Mouse (Mus musculus) adrenal gland, adult 2 months (tissue): ENCODE results near the gene Olfr806. TPM values are rescaled to one million over a fixed set of nuclear protein-coding genes. Genes with fewer than 3 reads are reported as not detected.

Experiments
- DNase-seq: peaks from one replicate; pipeline ENCODE4 v3.0.0; 2021
- long read RNA-seq: library from polyadenylated mRNA; stranded (forward); transcript quantifications from one replicate; pipeline ENCODE4 v2.0.0, GENCODE M21; 2021
- microRNA-seq, 2 experiments: library from miRNA; unstranded; fragments of <30 nt; microRNA quantifications; one replicate each; pipeline ENCODE4 v1.2.0; 2021
- polyA plus RNA-seq: library from polyadenylated mRNA; depleted of rRNA; stranded (reverse); fragments of >200 nt; gene quantifications from 2 replicates; pipeline ENCODE4 v1.2.3, GENCODE M21; 2012; rRNA removed
- total RNA-seq, 2 experiments: library from RNA; stranded (reverse); gene quantifications; 2 replicates each; pipeline ENCODE4 v1.2.3; 2021

Olfr806 gene
- total RNA-seq, result not detected
- not detected in 2 replicates for polyA plus RNA-seq
- long read RNA-seq, result 0 reads

DNA sequence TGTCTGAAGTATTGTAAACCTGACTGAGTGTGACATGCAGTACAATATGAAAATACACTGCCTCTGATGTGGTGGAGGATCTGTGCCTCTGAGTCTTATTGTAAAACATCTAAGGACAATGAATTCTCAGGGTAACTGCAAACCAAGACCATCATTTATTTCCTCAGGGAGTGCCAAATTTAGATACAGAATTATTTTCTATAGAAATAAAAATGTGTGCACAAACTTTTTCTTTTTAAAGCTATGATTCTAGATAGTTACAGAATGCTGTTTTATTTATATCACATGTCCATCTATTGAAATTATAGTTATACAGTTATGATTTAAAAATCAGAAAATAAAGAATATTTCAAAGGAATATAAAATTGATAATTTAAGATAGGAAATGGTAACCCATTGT, at the start of gene Olfr806:
Gene Olfr806, minus strand, starts transcription at position 101 of the 400 bp plus-strand sequence.
- no peak for DNase-seq

- no peak for DNase-seq
Measured at GRCm38 (mm10) chr10:129778123-129778522, 36.4 kb upstream of the Olfr806 start.

DNA sequence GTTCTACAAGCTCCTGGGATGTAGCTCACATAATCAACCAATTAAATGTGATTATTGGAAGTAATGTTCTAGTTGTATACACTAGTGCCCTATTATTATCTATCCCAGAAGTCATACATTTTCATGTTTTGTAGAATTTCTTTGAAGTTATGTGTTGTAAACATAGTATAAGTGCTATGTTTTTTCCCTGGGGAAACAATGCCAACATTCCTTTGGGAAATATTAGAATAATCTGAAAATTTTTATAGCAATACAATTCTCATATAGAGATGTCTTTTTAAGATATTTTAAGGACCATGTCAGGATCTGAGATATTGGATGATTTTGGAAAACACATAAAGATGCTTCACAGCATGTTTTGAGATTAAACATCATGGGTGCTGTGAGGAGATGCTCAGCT, 32.6 kb upstream of the Olfr806 start, which contains the start of gene Olfr809:
Gene Olfr809, plus strand, starts transcription at position 301 of the 400 bp plus-strand sequence.
- DNase-seq, result no peak

DNA sequence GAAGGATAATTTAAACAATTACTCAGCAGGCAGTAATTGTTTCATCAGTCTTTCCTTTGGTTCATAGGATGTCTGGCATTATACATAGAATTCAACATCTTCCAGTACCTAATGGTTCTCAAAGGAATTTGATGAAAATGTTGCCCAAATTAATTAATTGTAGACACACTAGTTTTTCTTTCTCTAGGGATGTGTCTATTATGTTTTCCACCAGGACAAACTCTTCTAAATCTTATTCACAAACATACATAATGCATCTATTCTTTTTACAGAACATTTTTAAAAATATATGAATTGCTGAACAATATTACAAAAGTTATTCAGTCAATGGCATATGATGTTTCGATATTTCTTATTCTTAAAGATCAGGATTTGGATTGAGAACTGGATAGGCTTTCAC, 23.5 kb upstream of the Olfr806 start, which contains the start of gene Olfr808:
Gene Olfr808, plus strand, starts transcription at position 301 of the 400 bp plus-strand sequence.
- no peak for DNase-seq

GRCm38 (mm10) chr10:129757693-129758092, 16.0 kb upstream of the Olfr806 start, which contains the start of gene Olfr807:
TSS of gene Olfr807 (minus strand) at chr10:129757793.
- DNase-seq, result no peak

DNA sequence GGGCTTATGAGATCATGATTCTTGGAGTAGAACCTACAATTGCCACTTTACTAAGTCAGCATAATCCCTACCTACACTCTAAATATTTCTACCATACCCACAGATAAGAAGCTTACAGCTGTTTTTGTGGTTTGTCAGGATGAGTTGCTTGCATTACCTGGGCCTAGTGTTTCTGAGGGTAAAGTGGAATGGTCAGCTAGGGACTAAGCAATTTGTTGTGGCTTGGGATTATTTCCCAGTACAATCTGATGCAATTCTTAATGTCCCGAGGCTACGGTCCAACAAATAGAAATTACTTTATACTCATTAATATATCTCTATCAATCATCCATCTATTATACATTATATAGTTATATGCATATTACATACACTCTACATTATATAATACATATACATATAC, 12.4 kb downstream of the Olfr806 start, which contains the start of gene Olfr805:
Gene Olfr805, minus strand, starts transcription at position 101 of the 400 bp plus-strand sequence.
- DNase-seq, result no peak

DNA sequence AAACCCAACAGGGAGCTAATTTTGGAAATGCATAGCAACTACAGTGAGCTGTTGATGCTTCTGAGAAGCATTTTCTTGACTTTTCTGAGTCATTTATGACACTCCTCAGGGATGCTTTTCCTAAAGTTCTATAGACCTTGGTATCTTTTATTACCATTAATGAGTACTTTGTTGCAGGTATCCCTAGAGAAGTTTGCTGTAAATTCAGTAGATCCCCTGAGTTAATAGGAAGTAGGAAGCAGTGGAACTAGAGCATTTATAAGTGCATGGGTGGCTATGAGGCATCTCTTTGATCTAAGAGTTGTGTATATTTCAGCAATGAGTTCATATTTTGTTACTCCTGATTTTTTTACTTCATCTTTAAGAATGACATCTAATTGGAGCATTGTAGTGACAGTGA, 38.8 kb downstream of the Olfr806 start, which contains the start of gene Olfr804:
Gene Olfr804, plus strand, starts transcription at position 301 of the 400 bp plus-strand sequence.
- no peak for DNase-seq

- DNase-seq, result no peak
Measured at GRCm38 (mm10) chr10:129694186-129694585, 47.5 kb downstream of the Olfr806 start, which contains the start of gene Olfr803. TSS of gene Olfr803 (minus strand) at chr10:129694286.

- DNase-seq, result no peak
Measured at GRCm38 (mm10) chr10:129688069-129688468, 53.7 kb downstream of the Olfr806 start, which contains the start of gene Olfr802. TSS of gene Olfr802 (minus strand) at chr10:129688169.

Small RNAs within 50 kb of the gene (microRNA-seq; reads per million reads assigned to microRNA genes)
- 0 reads per million in 2 experiments for gene Gm24485

Other genes with a start within 250 kb of the Olfr806 start
- not detected for gene Olfr790, start 243.4 kb downstream of the Olfr806 start, total RNA-seq
- not detected in 2 replicates for gene Olfr790, start 243.4 kb downstream of the Olfr806 start, polyA plus RNA-seq
- gene Olfr791, start 220.1 kb downstream of the Olfr806 start, total RNA-seq, result not detected
- not detected in 2 replicates for gene Olfr791, start 220.1 kb downstream of the Olfr806 start, polyA plus RNA-seq
- gene Olfr792, start 202.8 kb downstream of the Olfr806 start, total RNA-seq, result not detected
- gene Olfr792, start 202.8 kb downstream of the Olfr806 start, polyA plus RNA-seq, result not detected in 2 replicates
- gene Olfr794, start 174.3 kb downstream of the Olfr806 start, total RNA-seq, result not detected
- not detected in 2 replicates for gene Olfr794, start 174.3 kb downstream of the Olfr806 start, polyA plus RNA-seq
- gene Olfr796, start 129.4 kb downstream of the Olfr806 start, total RNA-seq, result not detected
- gene Olfr796, start 129.4 kb downstream of the Olfr806 start, polyA plus RNA-seq, result not detected in 2 replicates
- not detected for gene Olfr798, start 114.0 kb downstream of the Olfr806 start, total RNA-seq
- gene Olfr798, start 114.0 kb downstream of the Olfr806 start, polyA plus RNA-seq, result not detected in 2 replicates
- not detected for gene Olfr799, start 104.4 kb downstream of the Olfr806 start, total RNA-seq
- not detected in 2 replicates for gene Olfr799, start 104.4 kb downstream of the Olfr806 start, polyA plus RNA-seq
- gene Olfr800, start 84.2 kb downstream of the Olfr806 start, total RNA-seq, result not detected
- not detected in 2 replicates for gene Olfr800, start 84.2 kb downstream of the Olfr806 start, polyA plus RNA-seq
- not detected for gene Olfr801, start 68.1 kb downstream of the Olfr806 start, total RNA-seq
- gene Olfr801, start 68.1 kb downstream of the Olfr806 start, polyA plus RNA-seq, result not detected in 2 replicates
- gene Olfr802, start 53.8 kb downstream of the Olfr806 start, total RNA-seq, result not detected
- gene Olfr802, start 53.8 kb downstream of the Olfr806 start, polyA plus RNA-seq, result not detected in 2 replicates
- gene Olfr803, start 47.6 kb downstream of the Olfr806 start, total RNA-seq, result not detected
- gene Olfr803, start 47.6 kb downstream of the Olfr806 start, polyA plus RNA-seq, result not detected in 2 replicates
- gene Olfr804, start 38.7 kb downstream of the Olfr806 start, total RNA-seq, result not detected
- gene Olfr804, start 38.7 kb downstream of the Olfr806 start, polyA plus RNA-seq, result not detected in 2 replicates
- gene Olfr805, start 12.5 kb downstream of the Olfr806 start, total RNA-seq, result not detected
- not detected in 2 replicates for gene Olfr805, start 12.5 kb downstream of the Olfr806 start, polyA plus RNA-seq
- not detected for gene Olfr807, start 15.9 kb upstream of the Olfr806 start, total RNA-seq
- not detected in 2 replicates for gene Olfr807, start 15.9 kb upstream of the Olfr806 start, polyA plus RNA-seq
- gene Olfr808, start 23.6 kb upstream of the Olfr806 start, total RNA-seq, result not detected
- gene Olfr808, start 23.6 kb upstream of the Olfr806 start, polyA plus RNA-seq, result not detected in 2 replicates
- gene Olfr809, start 32.7 kb upstream of the Olfr806 start, total RNA-seq, result not detected
- gene Olfr809, start 32.7 kb upstream of the Olfr806 start, polyA plus RNA-seq, result not detected in 2 replicates
- gene Olfr810, start 53.0 kb upstream of the Olfr806 start, total RNA-seq, result not detected
- not detected in 2 replicates for gene Olfr810, start 53.0 kb upstream of the Olfr806 start, polyA plus RNA-seq
- not detected for gene Olfr811, start 62.5 kb upstream of the Olfr806 start, total RNA-seq
- gene Olfr811, start 62.5 kb upstream of the Olfr806 start, polyA plus RNA-seq, result not detected in 2 replicates
- gene Olfr812, start 104.2 kb upstream of the Olfr806 start, total RNA-seq, result not detected
- not detected in 2 replicates for gene Olfr812, start 104.2 kb upstream of the Olfr806 start, polyA plus RNA-seq
- gene Olfr813, start 113.4 kb upstream of the Olfr806 start, total RNA-seq, result not detected
- not detected in 2 replicates for gene Olfr813, start 113.4 kb upstream of the Olfr806 start, polyA plus RNA-seq
- not detected for gene Olfr814, start 137.9 kb upstream of the Olfr806 start, total RNA-seq
- not detected in 2 replicates for gene Olfr814, start 137.9 kb upstream of the Olfr806 start, polyA plus RNA-seq
- not detected for gene Olfr815, start 163.9 kb upstream of the Olfr806 start, total RNA-seq
- not detected in 2 replicates for gene Olfr815, start 163.9 kb upstream of the Olfr806 start, polyA plus RNA-seq
- gene Olfr816, start 173.7 kb upstream of the Olfr806 start, total RNA-seq, result not detected
- not detected in 2 replicates for gene Olfr816, start 173.7 kb upstream of the Olfr806 start, polyA plus RNA-seq
- not detected for gene Olfr818, start 207.2 kb upstream of the Olfr806 start, total RNA-seq
- not detected in 2 replicates for gene Olfr818, start 207.2 kb upstream of the Olfr806 start, polyA plus RNA-seq
- not detected for gene Olfr819, start 225.3 kb upstream of the Olfr806 start, total RNA-seq
- not detected in 2 replicates for gene Olfr819, start 225.3 kb upstream of the Olfr806 start, polyA plus RNA-seq
- gene Olfr247, start 234.2 kb upstream of the Olfr806 start, total RNA-seq, result not detected
- not detected in 2 replicates for gene Olfr247, start 234.2 kb upstream of the Olfr806 start, polyA plus RNA-seq
- gene Gm10310, start 243.1 kb upstream of the Olfr806 start, total RNA-seq, result not detected
- gene Gm10310, start 243.1 kb upstream of the Olfr806 start, polyA plus RNA-seq, result not detected in 2 replicates